Mouse (Mus musculus) gastrocnemius, postnatal 14 days (tissue): ENCODE results near the gene Strip1. TPM values are rescaled to one million over a fixed set of nuclear protein-coding genes. Genes with fewer than 3 reads are reported as not detected.

Experiments
- DNase-seq: peaks from one replicate; pipeline ENCODE4 v3.0.0; 2021; ENCODE audit warnings: mixed read lengths
- intact Hi-C: fragments of 180-260 bp; cut with DNase I; formaldehyde crosslinking; loops from one replicate; pipeline ENCODE4 v1.15.1; 2025; ENCODE audit warnings: low total_unique reads
- total RNA-seq, 2 experiments: library from RNA; stranded (reverse); gene quantifications; 2 replicates each; pipeline ENCODE4 v1.2.3; 2021

Gene Strip1
- total RNA-seq, 2 experiments from 2014 or later, result 16.9 to 19.5 TPM

DNA sequence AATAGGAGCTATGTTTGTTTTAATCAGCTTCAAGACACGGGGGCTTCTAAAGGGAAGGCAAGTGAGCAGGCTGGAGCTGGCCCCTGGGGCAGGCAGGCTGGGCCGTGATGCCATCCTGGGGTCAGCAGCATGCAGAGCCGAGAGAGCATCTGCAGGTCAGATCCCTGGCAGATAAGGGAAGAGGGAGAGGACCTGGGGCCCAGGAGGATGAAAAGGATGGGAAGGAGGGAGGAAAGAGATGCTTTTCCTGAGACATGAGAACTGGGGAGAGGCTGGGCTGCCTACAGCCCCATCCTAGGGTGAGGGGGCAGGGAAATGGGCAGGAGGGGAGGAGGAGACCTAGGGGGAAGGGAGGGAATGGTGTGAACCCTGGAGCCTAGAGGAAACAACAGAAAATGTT lies 66.2 kb downstream of the Strip1 start:
- no peak for DNase-seq
- intact Hi-C loops, result no loop called here

DNA sequence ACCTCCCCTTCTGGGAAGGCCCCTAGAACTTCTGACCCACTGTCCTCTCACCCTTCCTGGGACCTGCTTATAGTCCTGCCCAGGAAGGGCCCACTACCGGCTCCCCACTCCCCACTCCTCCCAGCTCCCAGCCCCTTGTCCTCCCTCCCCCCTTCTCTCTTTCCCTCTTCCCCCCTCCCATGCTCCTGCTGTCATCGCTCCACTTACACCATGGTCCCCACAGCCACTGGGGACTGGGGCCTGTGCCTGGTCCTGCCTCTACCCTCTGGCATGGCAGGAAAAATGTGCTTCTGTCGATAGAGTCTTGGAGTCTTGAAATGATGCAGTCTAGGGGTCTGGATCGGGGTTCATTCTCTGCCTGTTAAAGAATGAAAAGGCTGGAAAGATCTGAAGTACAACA lies 67.6 kb downstream of the Strip1 start:
- no peak for DNase-seq
- intact Hi-C loops, result no loop called here

DNA sequence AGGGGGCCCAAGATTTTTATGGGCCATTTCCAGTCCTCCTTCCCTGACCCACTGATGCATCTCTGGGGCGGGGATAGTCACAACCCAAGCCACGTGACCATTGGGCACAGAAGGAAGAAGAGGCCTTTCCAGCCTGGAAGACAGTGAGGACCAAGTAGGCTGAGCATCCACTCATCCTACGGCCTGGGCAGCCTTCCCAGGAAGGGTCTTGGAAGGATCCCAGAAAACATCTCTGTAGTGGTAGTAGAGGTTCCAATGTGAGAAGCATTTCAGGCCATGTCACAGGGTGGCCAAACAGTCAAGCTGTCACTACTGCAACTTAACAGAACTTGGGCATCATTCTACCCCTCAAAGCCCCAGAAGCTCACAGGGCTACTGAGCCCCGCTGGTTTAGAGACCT lies 68.9 kb downstream of the Strip1 start:
- intact Hi-C loops, result no loop called here

More for the DNA sequence above, 68.9 kb downstream of the Strip1 start:
- no peak for DNase-seq

Other genes with a start within 250 kb of the Strip1 start
- gene Kcnc4, start 172.1 kb downstream of the Strip1 start, total RNA-seq, result 10 to 100 TPM; 49.3 to 51.9 TPM
- under 1 TPM; 0.55 to 0.60 TPM for gene Slc6a17, start 113.7 kb downstream of the Strip1 start, total RNA-seq
- gene Ubl4b, start 76.6 kb downstream of the Strip1 start, total RNA-seq, result not detected
- gene Alx3, start 36.7 kb downstream of the Strip1 start, total RNA-seq, result not detected
- gene Gm10961, start 372 bp downstream of the Strip1 start, total RNA-seq, result not detected
- gene Ahcyl1, start 64.9 kb upstream of the Strip1 start, total RNA-seq, result 10 to 100 TPM; 37.5 to 38.9 TPM
- 10 to 100 TPM in 1 of 2 experiments, 1 to 10 TPM in 1; 7.9 to 10.9 TPM for gene Csf1, start 128.8 kb upstream of the Strip1 start, total RNA-seq
- not detected for gene Eps8l3, start 245.5 kb upstream of the Strip1 start, total RNA-seq